Mouse (Mus musculus) G1E (cell line): ENCODE data around the gene Zdhhc7. TPM values are rescaled to one million over a fixed set of nuclear protein-coding genes. Genes with fewer than 3 reads are reported as not detected.

Experiments used
- ATAC-seq: 2 replicates; pipeline ENCODE4 v1.8.0; 2016; ENCODE audit warnings: mild to moderate bottlenecking; ENCODE audit not compliant: insufficient number of reproducible peaks, poor library complexity, low FRiP score, severe bottlenecking; ENCODE audit errors: extremely low read depth
- DNase-seq: peaks from one replicate; pipeline ENCODE4 v3.0.0; 2012; ENCODE audit warnings: low spot score
- H3K27me3 ChIP-seq: 2 replicates; pipeline ENCODE4 v1.6.1; 2012; ENCODE audit warnings: mild to moderate bottlenecking, low read length, inconsistent platforms; ENCODE audit not compliant: insufficient read depth
- H3K36me3 ChIP-seq: replicated peaks from 2 replicates; pipeline ENCODE3; 2012; ENCODE audit warnings: mild to moderate bottlenecking, inconsistent platforms
- H3K4me1 ChIP-seq: 2 replicates; pipeline ENCODE4 v1.6.1; 2012; ENCODE audit warnings: low read depth, low read length, inconsistent platforms, mixed read lengths; ENCODE audit not compliant: insufficient read depth
- H3K4me3 ChIP-seq: 2 replicates; pipeline ENCODE4 v1.5.1; 2012; ENCODE audit warnings: low read depth, mild to moderate bottlenecking, inconsistent platforms, low read length, moderate library complexity, mixed read lengths
- H3K9me3 ChIP-seq: replicated peaks from 2 replicates; pipeline ENCODE4 v1.6.1; 2012; ENCODE audit warnings: inconsistent platforms
- CTCF ChIP-seq: IDR thresholded peaks from 2 replicates; pipeline ENCODE4 v1.5.1; 2012; ENCODE audit warnings: low read depth, low read length, inconsistent platforms, mixed read lengths
- GATA1 ChIP-seq: IDR thresholded peaks from 2 replicates; pipeline ENCODE4 v1.6.1; 2012; ENCODE audit warnings: borderline replicate concordance, low read length, inconsistent platforms, mixed read lengths
- GATA2 ChIP-seq: IDR thresholded peaks from 2 replicates; pipeline ENCODE4 v1.6.1; 2012; ENCODE audit warnings: low read depth, low read length, inconsistent platforms, borderline replicate concordance
- POLR2AphosphoS5 ChIP-seq: IDR thresholded peaks from 2 replicates; pipeline ENCODE4 v1.6.1; 2012; ENCODE audit warnings: low read depth, low read length, inconsistent platforms; ENCODE audit not compliant: insufficient replicate concordance
- TAL1 ChIP-seq: conservative IDR thresholded peaks from 2 replicates; pipeline ENCODE4 v1.6.1; 2012; ENCODE audit warnings: low read depth, low read length, inconsistent platforms, mixed read lengths
- polyA plus RNA-seq: library from polyadenylated mRNA; stranded (reverse); fragments of >175 nt; gene quantifications from 2 replicates; pipeline ENCODE4 v1.2.3, GENCODE M21; 2012
- total RNA-seq, 2 experiments: library from RNA; stranded (forward) in 1 of 2; stranded (reverse) in 1 of 2; fragments of 200-1000 nt in 1 of 2; fragments of >200 nt in 1 of 2; fragmentation: Nextera tagmentation in 1 of 2; gene quantifications; 2 replicates each; pipeline ENCODE4 v1.2.3; 2014 to 2017

Gene Zdhhc7
- total and polyA plus RNA-seq, 3 experiments, result 18.3 to 25.2 (median 24.9) TPM

DNA sequence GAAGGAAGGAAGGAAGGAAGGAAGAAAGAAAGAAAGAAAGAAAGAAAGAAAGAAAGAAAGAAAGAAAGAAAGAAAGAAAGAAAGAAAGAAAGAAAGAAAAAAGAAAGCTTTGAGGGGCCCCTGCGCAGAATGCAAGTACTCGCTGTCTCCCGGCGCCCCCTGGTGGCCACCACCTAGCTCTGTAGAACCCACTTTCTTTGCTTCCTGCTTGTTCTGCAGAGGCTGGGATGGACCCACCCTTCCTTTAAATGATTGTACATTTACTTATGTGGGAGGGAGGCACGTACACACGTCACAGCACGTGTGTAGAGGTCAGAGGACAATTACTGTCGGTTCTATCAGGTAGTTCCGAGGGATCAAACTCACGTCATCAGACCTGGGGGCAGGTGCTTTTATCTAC lies 23.2 kb downstream of the Zdhhc7 start:
- peak; percentile 51; the same call in 1 of the 2 replicates for ATAC-seq

DNA sequence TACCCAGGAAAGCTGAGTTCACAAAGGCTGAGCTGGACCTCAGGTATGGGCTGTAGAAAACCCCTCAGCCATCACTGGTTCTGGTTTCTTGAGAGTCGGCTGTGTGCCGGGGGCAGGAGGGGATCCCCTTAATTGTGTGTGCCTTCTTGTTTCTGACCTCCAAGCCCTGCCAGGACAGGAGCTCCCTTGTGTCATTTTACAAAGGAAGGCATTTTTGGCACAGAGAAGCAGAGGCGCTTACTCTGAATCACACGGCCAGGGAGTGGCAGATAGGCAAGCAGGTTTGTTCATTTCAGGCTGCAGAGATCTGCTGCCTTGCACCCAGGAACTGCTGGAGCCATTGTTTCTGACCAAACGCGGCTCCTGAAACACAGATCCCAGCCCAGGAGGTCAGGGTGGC lies 25.9 kb downstream of the Zdhhc7 start:
- no peak overlapping the region for H3K4me3 ChIP-seq
- no peaks in the 10 kb centered on the region for H3K9me3 ChIP-seq
- no peak for TF ChIP-seq GATA1
- no peak for ATAC-seq
- peaks cover 17% of the 10 kb centered on the region for H3K4me1 ChIP-seq
- H3K36me3 ChIP-seq, result peaks cover 4% of the 10 kb centered on the region
- H3K27me3 ChIP-seq, result peaks cover 57% of the 10 kb centered on the region
- no peak for DNase-seq

More for the DNA sequence above, 23.2 kb downstream of the Zdhhc7 start:
- Histone ChIP-seq H3K4me1 (peaks cover 6% of the 10 kb centered on the region; the same call in 1 of the 2 replicates), H3K9me3 (no peaks in the 10 kb centered on the region), H3K36me3 (peaks cover 30% of the 10 kb centered on the region), H3K27me3 (peaks cover 37% of the 10 kb centered on the region), H3K4me3 (no peak overlapping the region)
- DNase-seq, result peak; percentile 59
- TF ChIP-seq GATA2 (no peak), GATA1 (no peak), TAL1 (no peak), POLR2AphosphoS5 (no peak), CTCF (peak; percentile 64)

DNA sequence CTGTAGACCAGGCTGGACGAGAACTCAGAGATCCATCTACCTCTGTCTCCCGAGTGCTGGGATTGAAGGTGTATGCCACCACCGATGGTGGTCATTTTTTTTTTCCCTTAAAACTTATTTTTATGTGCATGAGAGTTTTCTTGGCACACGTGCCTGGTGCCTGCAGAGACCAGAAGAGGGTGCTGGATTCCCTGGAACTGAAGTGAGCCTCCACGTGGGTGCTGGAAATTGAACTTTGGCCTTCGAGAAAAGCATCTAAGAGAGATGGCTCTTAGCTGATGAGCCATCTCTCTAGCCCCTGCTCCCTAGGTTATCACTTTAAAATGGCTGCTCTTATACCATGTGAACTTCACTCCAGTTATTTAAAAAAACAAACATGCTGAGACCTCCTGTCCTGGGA lies 26.8 kb downstream of the Zdhhc7 start:
- DNase-seq, result no peak
- no peaks in the 10 kb centered on the region for H3K9me3 ChIP-seq
- H3K4me1 ChIP-seq, result peaks cover 17% of the 10 kb centered on the region
- TF ChIP-seq CTCF (no peak), TAL1 (no peak), GATA2 (no peak), GATA1 (no peak), POLR2AphosphoS5 (no peak)
- no peak overlapping the region for H3K4me3 ChIP-seq
- no peak for ATAC-seq
- peaks cover 58% of the 10 kb centered on the region for H3K27me3 ChIP-seq
- no peaks in the 10 kb centered on the region for H3K36me3 ChIP-seq

DNA sequence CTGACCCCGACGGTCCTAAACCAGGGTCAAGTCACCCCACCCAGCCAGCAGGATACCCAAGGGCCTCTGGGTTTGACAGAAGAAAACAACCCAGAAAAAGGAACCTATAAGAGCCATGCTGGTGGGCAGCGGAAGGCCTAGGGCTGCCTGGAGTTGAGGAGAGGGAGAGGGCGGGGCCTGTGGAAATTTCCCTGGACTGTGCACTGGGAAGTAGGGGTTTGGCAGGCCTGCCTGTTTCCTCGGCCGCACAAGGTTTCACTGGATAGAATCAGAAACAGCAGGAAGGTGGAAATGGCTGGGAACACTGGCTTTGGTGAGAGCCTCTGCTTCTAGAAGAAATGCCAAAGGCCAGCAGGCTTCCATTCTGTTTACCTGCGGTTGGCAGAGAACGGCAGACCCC lies 28.5 kb downstream of the Zdhhc7 start:
- ATAC-seq, result no peak
- no peaks in the 10 kb centered on the region for H3K36me3 ChIP-seq
- no peaks in the 10 kb centered on the region for H3K9me3 ChIP-seq
- peaks cover 17% of the 10 kb centered on the region for H3K4me1 ChIP-seq
- TF ChIP-seq GATA2, result no peak
- TF ChIP-seq CTCF, result no peak
- no peak for TF ChIP-seq GATA1
- no peak for TF ChIP-seq TAL1
- TF ChIP-seq POLR2AphosphoS5, result no peak
- H3K4me3 ChIP-seq, result no peak overlapping the region
- H3K27me3 ChIP-seq, result peaks cover 64% of the 10 kb centered on the region
- DNase-seq, result no peak

DNA sequence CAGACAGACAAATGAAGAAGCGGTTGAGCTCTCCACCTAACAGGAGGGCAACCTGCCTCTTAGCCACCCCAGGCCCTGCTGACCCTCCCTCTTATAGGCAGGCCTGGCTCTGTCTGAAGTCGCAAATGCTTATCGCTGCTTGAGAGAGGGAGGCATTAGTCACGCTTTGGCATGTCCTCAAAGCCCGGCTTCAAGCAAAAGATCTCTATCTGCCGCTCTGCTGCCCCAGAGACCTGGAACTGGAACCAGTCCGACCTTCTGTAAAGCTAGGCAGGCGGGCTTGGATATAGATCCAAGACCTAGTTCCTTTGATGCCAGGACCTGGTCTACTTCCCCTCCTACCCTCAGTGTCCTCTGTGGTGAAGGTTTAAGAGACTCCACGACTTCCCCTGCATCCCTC lies 29.0 kb downstream of the Zdhhc7 start:
- no peaks in the 10 kb centered on the region for H3K36me3 ChIP-seq
- no peak for TF ChIP-seq POLR2AphosphoS5
- no peak for TF ChIP-seq GATA1
- TF ChIP-seq GATA2, result no peak
- no peak for TF ChIP-seq CTCF
- no peak for TF ChIP-seq TAL1
- H3K27me3 ChIP-seq, result peaks cover 66% of the 10 kb centered on the region
- ATAC-seq (peak; percentile 35), DNase-seq (no peak)
- no peak overlapping the region for H3K4me3 ChIP-seq
- H3K4me1 ChIP-seq, result peaks cover 17% of the 10 kb centered on the region
- H3K9me3 ChIP-seq, result no peaks in the 10 kb centered on the region

DNA sequence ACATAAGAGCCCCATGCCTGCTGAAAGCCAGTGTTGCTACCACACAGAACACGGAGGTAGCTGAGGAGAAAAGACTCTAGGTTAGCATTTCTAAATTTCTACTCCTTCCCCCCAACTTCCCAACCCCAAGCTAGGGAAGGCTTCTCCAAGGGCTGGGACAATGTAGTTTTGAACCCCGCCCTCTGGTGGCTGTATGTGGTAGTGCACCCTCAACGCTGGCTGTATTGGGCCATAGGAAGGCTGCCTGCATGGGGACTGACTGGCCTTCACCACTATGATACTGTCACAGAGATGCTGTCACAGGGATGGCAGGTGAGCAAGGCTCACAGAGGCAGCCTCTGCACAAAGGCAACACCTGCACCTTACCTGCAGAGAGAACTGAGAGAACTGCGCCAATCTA lies 29.6 kb downstream of the Zdhhc7 start:
- Histone ChIP-seq H3K4me3 (no peak overlapping the region), H3K36me3 (no peaks in the 10 kb centered on the region), H3K27me3 (peaks cover 69% of the 10 kb centered on the region), H3K9me3 (no peaks in the 10 kb centered on the region), H3K4me1 (peaks cover 15% of the 10 kb centered on the region)
- ATAC-seq, result peak; percentile 52
- DNase-seq, result peak; percentile 49
- TF ChIP-seq CTCF, result peak; percentile 97
- no peak for TF ChIP-seq POLR2AphosphoS5

DNA sequence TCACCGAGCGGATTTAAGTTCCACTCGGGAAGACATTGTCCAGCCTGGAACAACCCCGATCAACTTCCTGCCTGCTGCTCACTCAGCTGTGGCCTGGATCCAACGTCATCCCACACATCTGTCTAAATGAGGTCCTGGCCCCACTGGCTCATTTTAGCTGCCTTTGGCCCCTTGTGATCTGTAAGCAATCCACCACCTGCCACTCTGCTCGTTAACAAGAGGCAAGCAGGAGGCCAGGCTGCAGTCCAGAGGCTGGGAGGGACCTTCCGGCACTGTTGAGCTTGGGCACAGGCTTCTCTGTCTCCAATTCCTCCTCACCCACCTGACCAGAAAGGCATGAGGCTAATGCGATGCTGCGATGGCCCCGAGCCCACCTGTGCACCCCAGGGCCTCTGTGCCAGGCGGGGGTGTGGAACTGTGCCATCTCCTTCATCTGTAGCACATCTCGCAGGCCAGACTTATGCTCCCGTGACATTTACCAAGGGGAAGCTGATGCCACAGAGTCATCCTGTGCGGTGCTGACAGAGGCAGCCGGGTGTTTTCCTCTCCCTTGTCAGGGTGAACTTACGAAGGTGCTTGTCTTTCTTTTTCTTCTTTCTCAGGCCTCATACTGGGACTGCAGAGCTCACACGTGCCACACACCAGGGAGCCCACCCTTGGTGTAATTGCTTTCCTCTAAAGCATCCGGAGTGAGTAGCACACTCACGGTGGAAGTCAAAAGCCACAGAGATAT lies 33.2 kb downstream of the Zdhhc7 start:
- ATAC-seq (no peak), DNase-seq (no peak)
- peaks cover 12% of the 10 kb centered on the region for H3K4me1 ChIP-seq
- no peak overlapping the region for H3K4me3 ChIP-seq
- no peaks in the 10 kb centered on the region for H3K36me3 ChIP-seq
- no peaks in the 10 kb centered on the region for H3K9me3 ChIP-seq
- TF ChIP-seq TAL1, result no peak
- no peak for TF ChIP-seq CTCF
- no peak for TF ChIP-seq GATA1
- no peak for TF ChIP-seq POLR2AphosphoS5
- TF ChIP-seq GATA2, result no peak
- H3K27me3 ChIP-seq, result peaks cover 65% of the 10 kb centered on the region
